Mouse (Mus musculus): ENCODE measurements around the gene Coq8a. TPM values are rescaled to one million over a fixed set of nuclear protein-coding genes. Genes with fewer than 3 reads are reported as not detected.
A peak's percentile ranks its signal among the peaks of the same experiment; 100 is the strongest.

Gene Coq8a
- polyA plus RNA-seq, 1 experiment from 2014 or later: 5.4 TPM

DNA sequence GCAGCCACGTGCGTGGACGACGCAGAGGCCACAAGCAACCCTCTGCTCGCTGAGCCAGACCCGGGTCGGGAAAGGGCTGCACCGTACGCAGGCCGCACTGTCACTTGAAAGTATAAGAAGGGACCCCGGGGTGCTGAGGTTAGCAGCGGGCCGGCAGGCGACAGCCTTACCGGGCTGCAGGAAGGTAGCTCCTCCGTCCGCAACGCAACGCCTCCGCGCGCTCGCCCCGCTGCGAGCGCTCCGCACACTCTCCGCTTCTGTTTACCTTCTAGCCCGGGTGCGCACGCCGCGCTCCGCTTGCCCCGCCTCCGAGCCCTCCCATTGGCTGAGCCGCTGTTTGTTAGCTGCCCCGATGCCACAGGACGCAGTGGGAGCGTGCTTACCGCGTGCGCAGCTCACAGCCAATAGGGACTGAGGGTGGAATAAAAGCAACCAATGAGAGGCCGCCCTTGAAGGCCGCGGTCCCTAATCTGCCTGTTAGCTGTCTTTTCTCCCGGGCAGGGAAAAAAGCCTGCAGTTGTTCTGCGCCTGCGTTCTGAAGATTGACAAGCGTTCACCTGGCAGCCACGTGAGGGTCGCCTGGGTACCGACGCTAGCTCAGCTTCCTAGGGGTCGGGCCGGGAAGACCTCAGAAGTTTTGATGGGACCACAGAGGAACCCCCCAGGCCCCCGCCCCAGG is 3.6 kb downstream of the Coq8a start:
- H3K9ac ChIP-seq: peak overlapping the region; percentile 40
- 1% methylated on average over 57 of the region's 57 CpGs for whole genome bisulfite sequencing

GRCm38 (mm10) chr1:180194781-180195471 is 4.5 kb downstream of the Coq8a start:
- H3K9me3 ChIP-seq: no peaks in the 10 kb centered on the region
- H3K4me1 ChIP-seq: peaks cover 6% of the 10 kb centered on the region
- peak overlapping the region; percentile 96 for H3K4me2 ChIP-seq (replicated peaks)
- H3K27ac ChIP-seq: no peak overlapping the region
- no peaks in the 10 kb centered on the region for H3K27me3 ChIP-seq
- no peak for ATAC-seq (ENCODE audit: insufficient number of reproducible peaks, insufficient read depth, low FRiP score, low TSS enrichment)
- WGBS: 26% methylated on average over 9 of the region's 9 CpGs
- H3K4me3 ChIP-seq: peak overlapping the region; percentile 67
- no peaks in the 10 kb centered on the region for H3K36me3 ChIP-seq
- H3K9ac ChIP-seq: peak overlapping the region; percentile 40; the same call in 1 of the 2 replicates

More for the DNA sequence above, 3.6 kb downstream of the Coq8a start:
- no peak overlapping the region for H3K27ac ChIP-seq
- peaks cover 6% of the 10 kb centered on the region for H3K4me1 ChIP-seq
- no peaks in the 10 kb centered on the region for H3K36me3 ChIP-seq
- H3K4me2 ChIP-seq (replicated peaks): peak overlapping the region; percentile 96
- ATAC-seq (ENCODE audit: insufficient number of reproducible peaks, insufficient read depth, low FRiP score, low TSS enrichment): peak; percentile 100
- H3K27me3 ChIP-seq: no peaks in the 10 kb centered on the region
- H3K9me3 ChIP-seq: no peaks in the 10 kb centered on the region
- H3K4me3 ChIP-seq: peak overlapping the region; percentile 67

DNA sequence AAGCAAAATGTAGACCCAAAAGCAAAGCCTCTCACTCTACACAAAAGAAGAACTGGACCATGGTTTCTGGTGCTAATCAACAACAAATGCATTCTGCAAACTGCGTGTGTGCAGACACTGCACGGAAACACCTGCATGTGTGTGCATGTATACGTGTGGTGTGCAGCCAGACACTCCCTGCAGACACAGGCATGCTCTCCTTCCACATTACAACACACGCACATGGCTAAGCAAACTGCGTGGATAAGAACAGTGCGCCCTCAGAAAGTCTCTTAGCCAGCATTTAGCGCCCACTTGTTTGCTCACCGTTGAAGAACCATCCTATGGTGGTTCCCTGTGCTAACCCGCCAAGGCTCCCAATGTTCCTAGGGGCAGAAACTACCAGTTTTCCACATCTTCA is 5.4 kb downstream of the Coq8a start:
- Histone ChIP-seq H3K9ac (no peak overlapping the region), H3K4me2 (replicated peaks) (no peak overlapping the region), H3K36me3 (no peaks in the 10 kb centered on the region), H3K4me3 (no peak overlapping the region), H3K27me3 (no peaks in the 10 kb centered on the region), H3K4me1 (peaks cover 6% of the 10 kb centered on the region), H3K27ac (no peak overlapping the region), H3K9me3 (no peaks in the 10 kb centered on the region)
- ATAC-seq (ENCODE audit: insufficient number of reproducible peaks, insufficient read depth, low FRiP score, low TSS enrichment): no peak
- 81% methylated on average over 9 of the region's 9 CpGs for WGBS

- peaks cover 6% of the 10 kb centered on the region for H3K4me1 ChIP-seq
- no peak overlapping the region for H3K27ac ChIP-seq
- no peaks in the 10 kb centered on the region for H3K36me3 ChIP-seq
- ATAC-seq (ENCODE audit: insufficient number of reproducible peaks, insufficient read depth, low FRiP score, low TSS enrichment): no peak
- H3K27me3 ChIP-seq: no peaks in the 10 kb centered on the region
- H3K9ac ChIP-seq: no peak overlapping the region
- H3K4me3 ChIP-seq: no peak overlapping the region
- H3K9me3 ChIP-seq: no peaks in the 10 kb centered on the region
- 81% methylated on average over 8 of the region's 8 CpGs for WGBS
- no peak overlapping the region for H3K4me2 ChIP-seq (replicated peaks)
Observed at GRCm38 (mm10) chr1:180193391-180193935, 5.9 kb downstream of the Coq8a start.

GRCm38 (mm10) chr1:180192866-180193265 is 6.5 kb downstream of the Coq8a start:
- ATAC-seq (ENCODE audit: insufficient number of reproducible peaks, insufficient read depth, low FRiP score, low TSS enrichment): no peak
- H3K4me2 ChIP-seq (replicated peaks): no peak overlapping the region
- H3K36me3 ChIP-seq: no peaks in the 10 kb centered on the region
- WGBS: 53% methylated on average over 4 of the region's 4 CpGs
- H3K9ac ChIP-seq: no peak overlapping the region
- H3K27ac ChIP-seq: no peak overlapping the region
- H3K27me3 ChIP-seq: no peaks in the 10 kb centered on the region
- H3K4me1 ChIP-seq: peaks cover 6% of the 10 kb centered on the region
- H3K4me3 ChIP-seq: no peak overlapping the region
- H3K9me3 ChIP-seq: no peaks in the 10 kb centered on the region

GRCm38 (mm10) chr1:180191651-180192220 is 7.7 kb downstream of the Coq8a start:
- Histone ChIP-seq H3K9me3 (no peaks in the 10 kb centered on the region), H3K9ac (no peak overlapping the region), H3K4me1 (peaks cover 6% of the 10 kb centered on the region), H3K4me2 (replicated peaks) (no peak overlapping the region), H3K36me3 (no peaks in the 10 kb centered on the region), H3K4me3 (no peak overlapping the region), H3K27me3 (no peaks in the 10 kb centered on the region), H3K27ac (no peak overlapping the region)
- no peak for ATAC-seq (ENCODE audit: insufficient number of reproducible peaks, insufficient read depth, low FRiP score, low TSS enrichment)
- 66% methylated on average over 7 of the region's 7 CpGs for WGBS

DNA sequence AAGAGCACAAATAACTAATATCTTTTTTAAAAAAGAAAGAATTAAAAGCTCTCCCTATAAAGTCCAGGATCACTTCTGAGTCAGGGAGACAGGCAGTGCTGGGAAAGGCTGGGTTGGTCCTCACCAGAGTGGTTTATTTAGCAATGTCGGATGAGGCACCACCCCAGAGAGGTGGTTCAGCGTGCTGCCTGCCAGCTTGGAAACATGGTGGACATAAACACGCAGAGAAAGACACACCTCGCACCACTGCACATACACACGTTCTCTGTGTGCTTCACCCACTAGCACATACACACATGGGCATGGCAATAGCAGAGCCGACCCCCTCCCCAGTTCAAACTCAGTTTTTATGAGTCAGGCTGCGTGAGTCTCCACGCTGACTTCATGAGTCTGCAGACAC is 8.3 kb downstream of the Coq8a start:
- H3K27me3 ChIP-seq: no peaks in the 10 kb centered on the region
- no peak overlapping the region for H3K27ac ChIP-seq
- WGBS: 79% methylated on average over 8 of the region's 8 CpGs
- H3K9ac ChIP-seq: no peak overlapping the region
- no peak overlapping the region for H3K4me2 ChIP-seq (replicated peaks)
- no peak for ATAC-seq (ENCODE audit: insufficient number of reproducible peaks, insufficient read depth, low FRiP score, low TSS enrichment)
- no peak overlapping the region for H3K4me3 ChIP-seq
- no peaks in the 10 kb centered on the region for H3K9me3 ChIP-seq
- peaks cover 6% of the 10 kb centered on the region for H3K4me1 ChIP-seq
- no peaks in the 10 kb centered on the region for H3K36me3 ChIP-seq

- H3K4me2 ChIP-seq (replicated peaks): no peak overlapping the region
- no peak for ATAC-seq (ENCODE audit: insufficient number of reproducible peaks, insufficient read depth, low FRiP score, low TSS enrichment)
- WGBS: 69% methylated on average over 4 of the region's 4 CpGs
Observed at GRCm38 (mm10) chr1:180188951-180189350, 10.5 kb downstream of the Coq8a start.

GRCm38 (mm10) chr1:180186371-180186770 is 13.0 kb downstream of the Coq8a start:
- ATAC-seq (ENCODE audit: insufficient number of reproducible peaks, insufficient read depth, low FRiP score, low TSS enrichment): no peak
- Histone ChIP-seq H3K4me1 (no peaks in the 10 kb centered on the region), H3K4me2 (replicated peaks) (no peak overlapping the region), H3K36me3 (no peaks in the 10 kb centered on the region), H3K9me3 (no peaks in the 10 kb centered on the region), H3K27me3 (no peaks in the 10 kb centered on the region), H3K9ac (no peak overlapping the region), H3K27ac (no peak overlapping the region), H3K4me3 (no peak overlapping the region)
- 74% methylated on average over 3 of the region's 3 CpGs for WGBS

More at GRCm38 (mm10) chr1:180188951-180189350, 10.5 kb downstream of the Coq8a start:
- no peaks in the 10 kb centered on the region for H3K36me3 ChIP-seq
- no peaks in the 10 kb centered on the region for H3K9me3 ChIP-seq
- H3K4me3 ChIP-seq: no peak overlapping the region
- no peak overlapping the region for H3K27ac ChIP-seq
- no peaks in the 10 kb centered on the region for H3K27me3 ChIP-seq
- H3K9ac ChIP-seq: no peak overlapping the region
- no peaks in the 10 kb centered on the region for H3K4me1 ChIP-seq

- Histone ChIP-seq H3K4me3 (no peak overlapping the region), H3K4me2 (replicated peaks) (no peak overlapping the region), H3K27ac (no peak overlapping the region), H3K9ac (no peak overlapping the region), H3K4me1 (no peaks in the 10 kb centered on the region), H3K36me3 (no peaks in the 10 kb centered on the region), H3K27me3 (no peaks in the 10 kb centered on the region), H3K9me3 (no peaks in the 10 kb centered on the region)
- no peak for ATAC-seq (ENCODE audit: insufficient number of reproducible peaks, insufficient read depth, low FRiP score, low TSS enrichment)
- WGBS: 71% methylated on average over 5 of the region's 5 CpGs
Observed at GRCm38 (mm10) chr1:180185877-180186276, 13.5 kb downstream of the Coq8a start.

DNA sequence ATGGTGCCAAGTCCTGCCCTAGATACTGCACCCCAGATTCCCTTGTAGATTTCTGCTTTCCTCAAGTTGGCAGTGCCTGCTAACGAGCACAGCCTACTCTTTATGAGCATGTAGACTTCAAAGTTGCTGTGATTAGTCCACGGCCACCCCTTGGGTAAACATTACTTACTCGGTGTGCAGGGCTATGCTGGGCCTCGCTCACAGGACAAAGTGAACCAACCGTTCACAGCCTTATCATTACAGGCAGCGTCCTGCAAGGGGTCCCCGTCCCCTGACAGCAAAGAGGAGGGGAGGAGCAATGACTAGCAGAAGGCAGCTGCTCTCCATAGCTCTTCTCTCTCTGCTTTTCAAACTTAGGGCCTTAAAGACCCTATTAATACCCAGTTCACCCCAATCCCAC is 14.6 kb downstream of the Coq8a start:
- no peak overlapping the region for H3K27ac ChIP-seq
- no peaks in the 10 kb centered on the region for H3K4me1 ChIP-seq
- H3K36me3 ChIP-seq: no peaks in the 10 kb centered on the region
- no peaks in the 10 kb centered on the region for H3K27me3 ChIP-seq
- WGBS: 71% methylated on average over 7 of the region's 7 CpGs
- no peak overlapping the region for H3K9ac ChIP-seq
- H3K4me3 ChIP-seq: no peak overlapping the region
- no peak overlapping the region for H3K4me2 ChIP-seq (replicated peaks)
- no peak for ATAC-seq (ENCODE audit: insufficient number of reproducible peaks, insufficient read depth, low FRiP score, low TSS enrichment)
- H3K9me3 ChIP-seq: no peaks in the 10 kb centered on the region
